Mouse (Mus musculus) intestine, embryonic 15.5 days (tissue): Measurements from ENCODE around the gene Kmt2d. TPM values are rescaled to one million over a fixed set of nuclear protein-coding genes. Genes with fewer than 3 reads are reported as not detected.

ENCODE experiments used
- ATAC-seq: fragments of 200-750 bp; cut with Nextera tagmentation; 2 replicates; pipeline ENCODE4 v1.8.0; 2017; ENCODE audit warnings: moderate TSS enrichment, moderate library complexity
- H3K27ac ChIP-seq: fragments of 300-500 bp; sonication (generic); 2 replicates; pipeline ENCODE4 v1.5.1; 2015; ENCODE audit warnings: mild to moderate bottlenecking, inconsistent platforms
- H3K27me3 ChIP-seq: fragments of 300-500 bp; sonication (generic); replicated peaks from 2 replicates; pipeline ENCODE4 v1.6.1; 2015; ENCODE audit warnings: inconsistent platforms
- H3K36me3 ChIP-seq: fragments of 300-500 bp; sonication (generic); 2 replicates; pipeline ENCODE4 v1.6.1; 2015; ENCODE audit warnings: inconsistent platforms
- H3K4me1 ChIP-seq: fragments of 300-500 bp; sonication (generic); replicated peaks from 2 replicates; pipeline ENCODE4 v1.6.1; 2015; ENCODE audit warnings: inconsistent platforms
- H3K4me2 ChIP-seq: fragments of 300-500 bp; sonication (generic); replicated peaks from 2 replicates; pipeline ENCODE4 v1.6.1; 2015; ENCODE audit warnings: mild to moderate bottlenecking, inconsistent platforms
- H3K4me3 ChIP-seq: fragments of 300-500 bp; sonication (generic); replicated peaks from 2 replicates; pipeline ENCODE4 v1.5.1; 2015; ENCODE audit warnings: inconsistent platforms
- H3K9ac ChIP-seq: fragments of 300-500 bp; sonication (generic); 2 replicates; pipeline ENCODE4 v1.6.1; 2015; ENCODE audit warnings: inconsistent platforms
- H3K9me3 ChIP-seq: fragments of 300-500 bp; sonication (generic); 2 replicates; pipeline ENCODE4 v1.6.1; 2016; ENCODE audit warnings: inconsistent platforms
- WGBS: fragments of 180-500 bp; shearing (Covaris S2); methylation state at CpG from one replicate; pipeline ENCODE4 v1.1.7; 2015; 5-methylcytosine and 5-hydroxymethylcytosine counted together
- polyA plus RNA-seq: library from polyadenylated mRNA; unstranded; fragments of >200 nt; fragmentation: Nextera tagmentation; extraction: Ambion mirVana; gene quantifications from 2 replicates; pipeline ENCODE4 v1.2.1, GENCODE M21; 2015

The Kmt2d gene
- polyA plus RNA-seq, 1 experiment from 2014 or later, result 9.6 TPM

DNA sequence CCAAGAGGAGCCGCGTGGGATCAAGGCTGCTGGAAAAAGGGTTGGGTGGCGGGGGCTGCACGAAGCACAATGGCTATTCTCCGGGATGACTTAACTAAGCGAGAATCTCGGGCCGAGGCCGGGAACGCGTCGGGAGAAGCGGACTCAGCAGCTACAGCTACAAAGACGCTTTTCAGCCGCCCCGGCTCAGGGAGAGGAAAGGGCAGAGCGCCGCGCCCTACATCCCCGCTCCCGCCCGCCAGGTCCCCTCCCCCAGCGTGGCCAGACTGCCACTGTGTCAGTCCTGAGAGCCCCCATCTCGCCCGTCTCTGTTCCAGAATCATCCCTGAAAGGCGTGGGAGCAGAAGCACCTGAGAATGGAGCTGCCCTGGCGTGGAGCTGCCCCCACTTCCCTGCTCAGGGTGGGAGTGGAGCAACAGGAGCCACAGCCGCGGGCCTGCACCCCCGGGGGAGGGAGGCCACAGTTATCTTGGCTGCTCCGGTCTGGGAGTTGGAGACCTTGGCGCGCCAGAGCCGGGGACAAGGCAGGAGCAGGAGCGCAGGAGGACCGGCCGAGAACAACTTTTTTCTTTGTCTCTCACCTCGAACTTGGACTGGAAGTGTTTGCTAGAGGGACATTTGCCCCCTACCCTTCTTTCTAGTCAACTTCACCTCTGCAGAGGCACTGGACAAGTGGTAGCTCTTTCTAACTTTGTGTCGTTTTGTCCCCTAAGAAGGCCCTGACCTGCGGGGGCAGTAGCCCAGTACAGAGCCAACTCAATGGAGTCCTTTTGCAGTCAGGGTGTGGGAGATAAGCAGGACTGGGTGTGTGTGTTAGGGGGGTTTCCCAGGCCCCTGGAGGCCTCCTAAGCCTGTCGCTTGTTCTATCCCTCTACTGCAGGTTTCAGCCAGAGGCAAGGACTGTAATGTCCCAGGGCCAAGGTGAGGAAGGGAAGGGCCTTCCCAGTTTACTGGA lies 24.9 kb upstream of the Kmt2d start:
- no peak overlapping the region for H3K27ac ChIP-seq

DNA sequence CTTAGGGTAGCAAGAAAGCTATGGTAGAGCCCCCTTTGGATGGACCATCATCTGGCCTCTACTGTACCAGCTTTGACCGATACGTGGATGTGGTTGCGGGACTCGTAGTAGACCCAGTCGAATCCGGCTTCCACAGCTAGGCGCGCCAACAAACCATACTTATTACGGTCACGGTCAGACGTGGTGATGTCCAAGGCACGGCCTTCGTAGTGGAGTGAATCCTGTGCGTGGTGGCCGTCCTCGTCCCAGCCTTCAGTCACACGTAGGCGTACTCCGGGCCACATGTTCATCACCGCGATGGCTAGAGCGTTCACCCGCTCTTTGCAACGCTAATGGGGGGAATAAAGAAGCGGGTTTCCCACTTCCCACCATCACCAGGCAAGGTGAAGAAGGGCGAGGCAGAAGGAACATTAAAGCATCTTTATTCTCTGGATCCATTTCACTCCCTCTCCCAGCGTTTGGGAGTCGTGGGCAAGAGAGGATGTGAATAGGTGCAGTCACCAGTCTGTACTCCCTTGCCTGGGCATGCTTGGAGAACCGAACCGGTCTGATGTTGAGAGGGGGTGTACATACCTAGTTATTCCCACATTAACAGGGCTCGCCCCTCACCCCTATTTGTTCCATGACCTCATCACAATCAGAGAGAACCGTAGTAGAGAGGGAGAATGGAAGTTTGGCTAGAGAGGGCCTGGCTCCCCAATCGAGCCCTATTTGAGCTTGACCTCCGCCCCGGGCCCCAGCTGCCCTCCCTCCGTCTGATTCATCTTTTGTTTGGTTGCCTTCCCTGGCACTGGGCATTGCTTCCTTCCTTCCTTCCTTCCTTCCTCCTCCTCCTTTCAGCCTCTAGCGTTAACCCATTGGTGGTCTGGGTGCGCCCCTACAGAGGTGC lies 24.0 kb upstream of the Kmt2d start:
- Histone ChIP-seq H3K27ac (no peak overlapping the region), H3K36me3 (no peaks in the 10 kb centered on the region), H3K9ac (peak overlapping the region; percentile 31; the same call in 1 of the 2 replicates), H3K4me2 (peak overlapping the region; percentile 96), H3K4me3 (peak overlapping the region; percentile 54), H3K27me3 (peaks cover 75% of the 10 kb centered on the region), H3K4me1 (peaks cover 45% of the 10 kb centered on the region), H3K9me3 (no peaks in the 10 kb centered on the region)
- no peak for ATAC-seq
- 6% methylated on average over 38 of the region's 38 CpGs for WGBS

More for the DNA sequence above, 24.9 kb upstream of the Kmt2d start:
- Histone ChIP-seq H3K9me3 (no peaks in the 10 kb centered on the region), H3K4me1 (peaks cover 45% of the 10 kb centered on the region), H3K4me2 (peak overlapping the region; percentile 96), H3K27me3 (peaks cover 75% of the 10 kb centered on the region), H3K9ac (peak overlapping the region; percentile 31), H3K4me3 (peak overlapping the region; percentile 27), H3K36me3 (no peaks in the 10 kb centered on the region)
- 3% methylated on average over 41 of the region's 41 CpGs for WGBS
- no peak for ATAC-seq

DNA sequence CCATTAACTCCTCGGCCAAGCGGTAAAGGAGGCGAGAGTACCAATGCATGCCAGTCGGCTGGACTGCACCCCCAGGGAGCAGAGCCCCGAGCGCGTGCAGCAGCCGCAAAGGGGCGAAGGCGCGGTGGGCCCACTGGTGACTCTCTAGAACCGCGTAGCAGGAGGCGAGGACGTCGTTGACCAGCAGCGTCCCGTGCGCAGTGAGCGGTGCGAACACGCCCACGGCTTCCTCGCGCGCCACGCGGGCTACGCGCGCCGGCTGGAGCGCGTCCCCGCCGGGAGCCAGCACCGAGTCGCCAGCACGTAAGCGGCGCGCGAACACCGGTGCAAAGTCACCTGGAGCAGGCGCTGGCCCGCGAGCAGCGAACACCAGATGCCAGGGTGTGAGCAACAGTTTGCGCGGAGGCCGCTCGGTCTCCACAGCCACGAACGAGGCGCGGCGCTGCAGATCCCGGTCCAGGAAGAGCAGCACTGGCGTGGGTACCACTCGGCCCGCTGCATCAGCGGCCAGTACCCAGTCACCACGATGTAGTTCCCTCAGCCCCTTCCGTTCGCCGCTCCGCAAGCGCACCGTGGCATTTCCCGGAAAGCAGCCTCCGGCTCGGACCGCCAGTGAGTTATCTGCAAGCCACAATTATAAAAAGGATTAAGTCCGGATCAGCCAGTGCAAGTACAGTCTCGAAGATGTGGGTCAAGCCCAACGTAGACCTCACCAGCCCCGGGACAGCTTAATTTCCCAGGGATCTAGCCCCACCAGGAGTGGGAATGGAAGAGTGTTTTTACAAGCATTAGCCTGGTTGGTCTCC lies 23.1 kb upstream of the Kmt2d start, which contains the start of gene Rhebl1:
TSS of gene Rhebl1 (minus strand) at position 601 of the 806 bp plus-strand sequence.
- Histone ChIP-seq H3K4me3 (peak within 1 kb of the TSS; percentile 54), H3K4me2 (peak within 1 kb of the TSS; percentile 96), H3K27ac (no peak within 1 kb of the TSS), H3K36me3 (no peaks in the 10 kb centered on the region), H3K27me3 (peaks cover 71% of the 10 kb centered on the region), H3K9ac (peak within 1 kb of the TSS; percentile 46), H3K9me3 (no peaks in the 10 kb centered on the region), H3K4me1 (peaks cover 45% of the 10 kb centered on the region)
- WGBS, result under 1% methylated on average over 77 of the region's 77 CpGs
- ATAC-seq, result peak; percentile 17; the same call in 1 of the 2 replicates

DNA sequence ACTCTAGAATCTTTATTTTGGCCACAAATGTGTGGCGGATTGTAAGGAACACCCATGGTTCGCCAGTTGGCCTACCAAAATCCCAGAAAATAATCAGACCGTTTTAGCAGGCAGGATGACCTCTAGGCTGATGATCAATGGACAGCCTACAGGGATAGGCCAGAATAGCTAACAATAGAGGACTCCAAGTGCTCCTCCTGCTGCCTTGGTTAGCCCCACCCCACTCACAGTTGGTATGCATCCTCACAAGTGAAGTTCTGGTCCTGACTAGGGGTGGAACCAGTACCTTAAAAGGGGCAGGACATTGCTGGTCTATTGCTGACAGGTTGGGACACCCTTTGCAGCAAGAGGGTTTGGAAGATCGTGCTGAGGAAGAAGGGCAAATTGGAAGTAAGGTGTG lies 22.0 kb upstream of the Kmt2d start:
- no peak for ATAC-seq
- H3K4me3 ChIP-seq, result no peak overlapping the region
- peaks cover 60% of the 10 kb centered on the region for H3K27me3 ChIP-seq
- 61% methylated on average over 4 of the region's 4 CpGs for WGBS
- H3K9ac ChIP-seq, result no peak overlapping the region
- peaks cover 39% of the 10 kb centered on the region for H3K4me1 ChIP-seq
- no peak overlapping the region for H3K4me2 ChIP-seq
- no peaks in the 10 kb centered on the region for H3K36me3 ChIP-seq
- no peaks in the 10 kb centered on the region for H3K9me3 ChIP-seq
- no peak overlapping the region for H3K27ac ChIP-seq

DNA sequence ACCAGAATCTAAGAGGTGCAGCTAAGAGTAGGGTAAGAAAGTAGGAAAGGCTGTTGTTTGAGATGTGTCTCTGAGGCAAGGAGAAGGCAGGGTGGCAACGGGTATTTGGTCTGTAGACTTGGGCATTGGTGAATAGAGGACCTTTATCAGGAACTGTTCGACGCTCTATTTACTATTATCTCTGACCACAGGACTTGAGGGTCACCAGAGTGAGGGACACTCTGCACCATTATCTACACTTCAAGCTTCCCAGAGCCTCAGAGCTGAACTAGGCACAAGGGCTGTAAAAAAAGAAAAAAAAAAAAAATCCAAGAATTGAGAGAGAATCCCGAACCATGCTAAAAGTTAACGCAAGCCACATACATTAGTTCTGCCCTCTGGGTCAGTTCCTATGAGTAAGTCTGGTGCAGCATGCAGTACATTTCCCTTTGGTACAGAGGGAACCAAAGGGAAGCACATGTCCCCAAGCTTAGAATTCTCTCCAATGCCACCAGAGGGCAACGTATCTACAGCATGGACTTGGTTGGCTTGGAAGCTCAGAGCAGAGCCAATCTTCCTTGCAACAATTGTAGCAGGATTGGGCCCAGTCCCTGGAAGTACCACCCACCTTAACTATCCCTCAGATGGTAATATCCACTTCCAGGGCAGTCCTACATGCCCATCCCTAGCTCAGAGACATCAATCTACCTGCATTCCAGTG lies 21.1 kb upstream of the Kmt2d start:
- peak; percentile 65 for ATAC-seq
- H3K4me1 ChIP-seq, result peaks cover 31% of the 10 kb centered on the region
- WGBS, result 43% methylated on average over 6 of the region's 6 CpGs
- no peak overlapping the region for H3K9ac ChIP-seq
- H3K4me2 ChIP-seq, result no peak overlapping the region
- H3K27ac ChIP-seq, result no peak overlapping the region
- no peaks in the 10 kb centered on the region for H3K9me3 ChIP-seq
- H3K36me3 ChIP-seq, result no peaks in the 10 kb centered on the region
- peaks cover 50% of the 10 kb centered on the region for H3K27me3 ChIP-seq
- no peak overlapping the region for H3K4me3 ChIP-seq

DNA sequence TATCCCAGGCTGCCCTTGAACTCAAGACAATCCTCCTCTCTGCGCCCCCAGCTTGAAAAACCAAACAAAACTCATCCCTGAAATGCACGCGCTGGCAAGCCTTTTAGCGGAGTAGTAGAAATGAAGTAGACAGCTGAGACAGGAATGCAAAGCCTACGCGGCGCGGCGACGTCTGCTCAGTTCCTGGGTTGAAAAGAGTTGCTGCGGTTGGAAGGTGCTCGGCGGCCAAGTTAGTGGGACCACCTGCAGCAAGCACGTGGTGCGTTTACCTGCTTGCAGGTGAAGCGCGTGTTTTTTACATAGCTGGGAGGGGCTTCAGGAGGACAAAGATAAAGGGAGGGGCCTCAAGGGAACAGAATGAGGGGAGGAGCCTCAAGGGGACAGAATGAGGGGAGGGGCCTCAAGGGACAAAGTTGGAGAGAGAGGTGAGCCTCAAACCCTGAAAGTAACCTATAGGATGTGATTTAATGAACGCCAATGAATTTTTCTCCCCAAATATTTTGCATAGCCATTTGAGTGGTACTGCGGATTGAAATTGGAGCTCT lies 20.3 kb upstream of the Kmt2d start:
- Histone ChIP-seq H3K4me3 (peak overlapping the region; percentile 24), H3K36me3 (no peaks in the 10 kb centered on the region), H3K4me1 (peaks cover 30% of the 10 kb centered on the region), H3K9ac (peak overlapping the region; percentile 32; the same call in 1 of the 2 replicates), H3K27ac (no peak overlapping the region), H3K27me3 (peaks cover 44% of the 10 kb centered on the region), H3K4me2 (peak overlapping the region; percentile 58), H3K9me3 (no peaks in the 10 kb centered on the region)
- 11% methylated on average over 19 of the region's 19 CpGs for WGBS
- ATAC-seq, result peak; percentile 62

DNA sequence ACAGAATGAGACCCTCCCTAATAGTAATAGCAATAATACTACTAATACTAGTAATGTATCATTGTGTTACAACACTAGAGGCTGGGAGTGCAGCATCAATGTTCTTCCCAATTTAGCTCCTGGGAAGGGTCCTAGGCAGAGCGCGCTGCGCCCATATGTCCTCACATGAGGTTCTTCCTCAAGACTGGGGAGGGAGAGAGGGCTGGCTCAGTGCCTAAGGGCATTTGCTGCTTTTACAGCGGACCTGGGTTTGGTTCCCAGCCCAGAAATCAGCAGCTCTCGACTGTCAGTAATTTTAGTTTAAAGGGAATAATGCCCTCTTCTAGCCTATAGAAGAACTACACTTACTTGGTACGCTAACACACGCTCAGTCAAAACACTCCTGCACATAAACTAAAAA lies 16.5 kb upstream of the Kmt2d start:
- H3K4me2 ChIP-seq, result no peak overlapping the region

DNA sequence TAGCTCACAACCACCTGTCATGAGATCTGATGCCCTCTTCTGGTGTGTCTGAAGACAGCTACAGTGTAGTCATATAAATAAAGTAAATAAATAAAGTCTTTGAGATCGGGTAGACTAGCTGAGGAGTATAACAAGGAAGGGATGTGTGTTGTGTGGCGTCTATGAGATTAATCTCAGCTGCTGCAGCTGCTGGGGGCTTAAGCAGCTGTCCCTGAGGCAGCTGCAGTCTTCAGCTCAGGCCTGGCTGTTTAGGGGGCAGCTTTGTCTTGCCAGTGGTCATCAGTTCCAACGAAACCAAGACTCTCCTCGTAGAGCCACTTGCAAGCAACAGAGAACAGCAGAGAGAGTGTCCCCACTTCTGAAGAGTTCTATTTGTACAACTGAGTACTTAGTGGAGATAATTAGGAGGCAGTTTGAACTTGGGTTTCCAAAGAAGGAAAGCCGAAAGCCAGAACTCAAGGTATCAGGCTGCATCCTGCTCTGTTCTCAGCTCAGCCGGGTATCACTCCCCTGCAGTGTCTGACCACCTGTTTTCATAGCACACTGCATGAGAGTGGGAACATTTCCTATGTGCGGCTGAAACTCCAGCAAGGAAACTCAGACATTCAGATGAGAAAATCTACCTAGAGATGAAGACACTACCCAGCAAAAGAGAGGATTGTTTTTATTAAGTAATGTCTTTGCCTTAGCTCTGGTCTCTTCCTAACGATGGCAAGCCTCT lies 15.8 kb upstream of the Kmt2d start:
- no peak for ATAC-seq
- no peak overlapping the region for H3K9ac ChIP-seq
- H3K27me3 ChIP-seq, result 0 out of 2 replicates have a peak, but pooled peaks cover 6% of the 10 kb centered on the region
- WGBS, result 54% methylated on average over 8 of the region's 8 CpGs
- H3K36me3 ChIP-seq, result no peaks in the 10 kb centered on the region
- H3K4me3 ChIP-seq, result no peak overlapping the region
- 0 out of 2 replicates have a peak, but pooled peaks cover 3% of the 10 kb centered on the region for H3K4me1 ChIP-seq
- H3K9me3 ChIP-seq, result no peaks in the 10 kb centered on the region
- no peak overlapping the region for H3K27ac ChIP-seq
- H3K4me2 ChIP-seq, result no peak overlapping the region

More for the DNA sequence above, 16.5 kb upstream of the Kmt2d start:
- Histone ChIP-seq H3K9me3 (no peaks in the 10 kb centered on the region), H3K36me3 (no peaks in the 10 kb centered on the region), H3K4me1 (0 out of 2 replicates have a peak, but pooled peaks cover 3% of the 10 kb centered on the region), H3K27ac (no peak overlapping the region), H3K27me3 (peaks cover 6% of the 10 kb centered on the region; the same call in 1 of the 2 replicates), H3K4me3 (no peak overlapping the region), H3K9ac (no peak overlapping the region)
- WGBS, result 78% methylated on average over 7 of the region's 7 CpGs
- no peak for ATAC-seq

DNA sequence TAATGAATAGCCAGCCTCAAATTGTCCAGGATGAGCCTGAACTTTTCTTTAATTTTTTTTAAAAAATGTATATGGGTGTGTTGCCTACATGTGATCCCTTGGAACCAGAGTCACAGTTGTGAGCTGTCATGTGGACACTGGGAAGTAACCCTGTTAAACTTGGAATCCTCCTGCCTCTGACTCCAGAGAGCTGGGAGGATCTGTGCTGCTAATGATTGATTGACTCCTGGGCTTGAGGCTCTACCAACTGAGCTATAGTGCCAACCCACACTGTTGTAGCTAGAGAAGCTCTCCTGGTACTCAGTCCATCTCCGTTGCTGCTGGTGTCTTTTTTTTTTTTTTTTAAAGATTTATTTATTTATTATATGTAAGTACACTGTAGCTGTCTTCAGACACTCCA lies 13.1 kb upstream of the Kmt2d start:
- no peak for ATAC-seq
- no peak overlapping the region for H3K4me3 ChIP-seq

DNA sequence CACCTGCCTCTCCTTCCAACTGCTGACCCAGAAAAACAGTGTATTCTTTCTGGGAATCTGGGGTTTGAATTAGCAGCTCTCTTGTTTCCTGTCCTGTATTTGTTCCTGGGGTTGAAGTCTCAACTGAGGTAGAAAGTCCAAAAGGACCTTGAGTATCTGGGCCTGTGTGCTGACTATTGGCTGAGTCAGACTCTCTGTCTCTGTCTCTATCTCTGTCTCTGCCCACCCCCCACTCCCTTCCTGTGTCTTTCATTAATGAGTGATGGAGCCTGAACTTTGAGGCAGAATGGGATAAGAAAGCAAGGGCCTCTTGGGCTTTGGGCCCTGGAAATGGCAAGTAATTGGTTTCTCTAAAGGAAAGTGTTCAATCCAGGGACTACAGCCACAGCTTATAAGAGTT lies 12.7 kb upstream of the Kmt2d start:
- peak; percentile 34; the same call in 1 of the 2 replicates for ATAC-seq
- Histone ChIP-seq H3K4me1 (0 out of 2 replicates have a peak, but pooled peaks cover 7% of the 10 kb centered on the region), H3K27ac (peak overlapping the region; percentile 64), H3K4me3 (no peak overlapping the region), H3K36me3 (no peaks in the 10 kb centered on the region), H3K9me3 (no peaks in the 10 kb centered on the region), H3K9ac (no peak overlapping the region), H3K27me3 (no peaks in the 10 kb centered on the region), H3K4me2 (no peak overlapping the region)

More for the DNA sequence above, 13.1 kb upstream of the Kmt2d start:
- no peaks in the 10 kb centered on the region for H3K27me3 ChIP-seq
- H3K9me3 ChIP-seq, result no peaks in the 10 kb centered on the region
- 0 out of 2 replicates have a peak, but pooled peaks cover 7% of the 10 kb centered on the region for H3K4me1 ChIP-seq
- 68% methylated on average over 1 of the region's 1 CpGs for WGBS
- H3K9ac ChIP-seq, result no peak overlapping the region
- peak overlapping the region; percentile 48; the same call in 1 of the 2 replicates for H3K27ac ChIP-seq
- no peaks in the 10 kb centered on the region for H3K36me3 ChIP-seq
- no peak overlapping the region for H3K4me2 ChIP-seq
